Mouse (Mus musculus) stomach, postnatal 0 days (tissue): ENCODE results near the gene Gm4216.
"Not testable (repeated sequence)": the region's sequence is repeated elsewhere in the genome, so short reads cannot be mapped to it uniquely, and the experiment has no call there.

Source experiments
- CTCF ChIP-seq: IDR thresholded peaks from 2 replicates; pipeline ENCODE4 v1.5.1; 2016; ENCODE audit warnings: antibody characterized with exemption, low read depth, mild to moderate bottlenecking, moderate library complexity
- EP300 ChIP-seq: optimal IDR thresholded peaks from 2 replicates; pipeline ENCODE3; 2016; ENCODE audit warnings: antibody characterized with exemption

DNA sequence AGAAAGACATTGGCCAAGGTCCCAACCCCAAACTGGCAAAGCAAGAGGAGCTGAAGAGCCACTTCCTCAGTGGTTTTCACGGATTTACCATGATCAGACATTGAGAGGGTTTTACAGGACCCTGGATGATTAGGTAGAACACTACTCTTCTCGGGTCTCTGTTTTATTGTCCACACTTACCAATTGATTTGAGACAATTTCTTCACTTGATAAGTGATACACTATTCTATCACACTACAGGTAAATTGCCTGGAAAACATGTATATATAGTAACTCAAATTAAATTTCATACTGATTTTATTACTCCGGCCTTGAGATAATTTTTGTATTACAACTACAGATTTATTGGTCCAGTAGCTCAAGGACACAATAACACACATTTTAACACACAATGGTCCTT is at the start of gene Gm4216:
- not testable (repeated sequence) for TF ChIP-seq EP300, CTCF
